Mouse (Mus musculus) lung, embryonic 15.5 days (tissue): ENCODE data around the gene Slco3a1. TPM values are rescaled to one million over a fixed set of nuclear protein-coding genes. Genes with fewer than 3 reads are reported as not detected.

Source experiments
- ATAC-seq: fragments of 200-750 bp; cut with Nextera tagmentation; 2 replicates; pipeline ENCODE4 v1.8.0; 2017; ENCODE audit warnings: moderate number of reproducible peaks, borderline replicate concordance; ENCODE audit not compliant: low FRiP score, low TSS enrichment; ENCODE audit errors: extremely low read depth
- H3K27ac ChIP-seq: fragments of 300-500 bp; sonication (generic); 2 replicates; pipeline ENCODE4 v1.5.1; 2015; ENCODE audit warnings: moderate library complexity, mild to moderate bottlenecking, inconsistent platforms
- H3K27me3 ChIP-seq: fragments of 300-500 bp; sonication (generic); 2 replicates; pipeline ENCODE4 v1.6.1; 2015; ENCODE audit warnings: inconsistent platforms
- H3K36me3 ChIP-seq: fragments of 300-500 bp; sonication (generic); 2 replicates; pipeline ENCODE4 v1.6.1; 2015; ENCODE audit warnings: inconsistent platforms
- H3K4me1 ChIP-seq: fragments of 300-500 bp; sonication (generic); 2 replicates; pipeline ENCODE4 v1.6.1; 2015; ENCODE audit warnings: inconsistent platforms
- H3K4me2 ChIP-seq: fragments of 300-500 bp; sonication (generic); 2 replicates; pipeline ENCODE4 v1.6.1; 2015; ENCODE audit warnings: inconsistent platforms, mild to moderate bottlenecking, moderate library complexity
- H3K4me3 ChIP-seq: fragments of 300-500 bp; sonication (generic); 2 replicates; pipeline ENCODE4 v1.5.1; 2015; ENCODE audit warnings: mild to moderate bottlenecking, inconsistent platforms
- H3K9ac ChIP-seq: fragments of 300-500 bp; sonication (generic); 2 replicates; pipeline ENCODE4 v1.6.1; 2015; ENCODE audit warnings: inconsistent platforms
- H3K9me3 ChIP-seq: fragments of 300-500 bp; sonication (generic); 2 replicates; pipeline ENCODE4 v1.6.1; 2016; ENCODE audit warnings: inconsistent platforms
- WGBS: fragments of 180-500 bp; shearing (Covaris S2); methylation state at CpG from one replicate; pipeline ENCODE4 v1.1.7; 2015; 5-methylcytosine and 5-hydroxymethylcytosine counted together
- microRNA-seq: library from miRNA; unstranded; fragments of <30 nt; microRNA quantifications from one replicate; pipeline ENCODE4, GENCODE M21; 2016
- polyA plus RNA-seq: library from polyadenylated mRNA; unstranded; fragments of >200 nt; fragmentation: Nextera tagmentation; extraction: Ambion mirVana; gene quantifications from 2 replicates; pipeline ENCODE4 v1.2.1, GENCODE M21; 2015

Slco3a1 gene
- polyA plus RNA-seq, 1 experiment from 2014 or later: 8.9 TPM

- Histone ChIP-seq H3K9me3 (no peaks in the 10 kb centered on the region; the same call in 1 of the 2 replicates), H3K36me3 (no peaks in the 10 kb centered on the region), H3K27me3 (no peaks in the 10 kb centered on the region), H3K4me3 (no peak overlapping the region), H3K27ac (no peak overlapping the region), H3K4me2 (no peak overlapping the region), H3K4me1 (no peaks in the 10 kb centered on the region), H3K9ac (no peak overlapping the region)
- no peak for ATAC-seq
- 69% methylated on average over 4 of the region's 4 CpGs for WGBS
Observed at GRCm38 (mm10) chr7:74240459-74241172, 314.0 kb downstream of the Slco3a1 start.

Small RNAs within 50 kb of the gene (microRNA-seq; reads per million reads assigned to microRNA genes)
- not detected for gene Gm27459
